Mouse (Mus musculus) liver, postnatal 0 days (tissue): ENCODE data around the gene Skiv2l.

Experiments
- CTCF ChIP-seq: sonication (generic); IDR thresholded peaks from 2 replicates; pipeline ENCODE4 v1.5.1; 2016; ENCODE audit warnings: antibody characterized with exemption, low read depth
- EP300 ChIP-seq: IDR thresholded peaks from 2 replicates; pipeline ENCODE4 v1.6.1; 2016; ENCODE audit warnings: antibody characterized with exemption, low read depth, mild to moderate bottlenecking

- TF ChIP-seq CTCF (no peak), EP300 (no peak)
Measured at GRCm38 (mm10) chr17:34840736-34841307, 9.2 kb downstream of the Skiv2l start.
